Mouse (Mus musculus): ENCODE data around the gene Gm10645. TPM values are rescaled to one million over a fixed set of nuclear protein-coding genes. Genes with fewer than 3 reads are reported as not detected.

Gm10645 gene
- polyA plus RNA-seq, 1 experiment from 2014 or later: 2.3 TPM

DNA sequence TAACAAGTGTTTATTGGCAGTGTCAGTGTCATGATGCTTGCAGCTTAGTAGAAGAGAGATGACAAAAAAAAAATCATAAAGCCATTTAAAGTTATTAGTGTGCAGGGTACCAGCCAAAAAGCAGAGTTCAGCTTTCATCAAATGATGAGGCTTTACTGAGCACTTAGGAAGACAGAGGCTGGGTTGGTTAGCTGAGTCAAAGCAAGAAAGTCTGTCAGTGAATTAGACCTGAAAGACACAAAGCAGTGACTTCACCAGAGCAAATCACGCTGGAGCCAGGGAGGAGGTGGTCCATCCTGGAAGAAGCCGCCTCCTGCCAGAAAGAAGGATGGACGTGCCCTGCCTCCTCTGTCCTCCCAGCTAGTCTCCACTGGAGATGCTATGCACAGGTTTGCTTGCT, 2.0 kb upstream of the Gm10645 start:
- WGBS: 60% methylated on average over 3 of the region's 3 CpGs
- H3K4me1 ChIP-seq: peaks cover 10% of the 10 kb centered on the region; the same call in 1 of the 2 replicates
- H3K9ac ChIP-seq: no peak overlapping the region
- ATAC-seq (ENCODE audit: insufficient number of reproducible peaks, low FRiP score, low TSS enrichment, low read depth): no peak
- H3K36me3 ChIP-seq: no peaks in the 10 kb centered on the region
- no peak overlapping the region for H3K27ac ChIP-seq (replicated peaks)
- H3K4me3 ChIP-seq (replicated peaks): no peak overlapping the region
- no peaks in the 10 kb centered on the region for H3K27me3 ChIP-seq
- no peaks in the 10 kb centered on the region for H3K9me3 ChIP-seq (replicated peaks)
- no peak overlapping the region for H3K4me2 ChIP-seq (replicated peaks)

GRCm38 (mm10) chr8:83165235-83165930, 587 bp downstream of the Gm10645 start, which contains the start of gene Tbc1d9:
Tbc1d9 (plus strand) TSS chr8:83165352.
- WGBS: under 1% methylated on average over 63 of the region's 63 CpGs
- H3K4me2 ChIP-seq (replicated peaks): peak within 1 kb of the TSS; percentile 91
- peak; percentile 89 for ATAC-seq (ENCODE audit: insufficient number of reproducible peaks, low FRiP score, low TSS enrichment, low read depth)
- peak within 1 kb of the TSS; percentile 80 for H3K27ac ChIP-seq (replicated peaks)
- H3K4me3 ChIP-seq (replicated peaks): peak within 1 kb of the TSS; percentile 71
- peak within 1 kb of the TSS; percentile 71 for H3K9ac ChIP-seq
- H3K36me3 ChIP-seq: no peaks in the 10 kb centered on the region
- peaks cover 10% of the 10 kb centered on the region; the same call in 1 of the 2 replicates for H3K4me1 ChIP-seq
- H3K27me3 ChIP-seq: no peaks in the 10 kb centered on the region
- no peaks in the 10 kb centered on the region for H3K9me3 ChIP-seq (replicated peaks)

DNA sequence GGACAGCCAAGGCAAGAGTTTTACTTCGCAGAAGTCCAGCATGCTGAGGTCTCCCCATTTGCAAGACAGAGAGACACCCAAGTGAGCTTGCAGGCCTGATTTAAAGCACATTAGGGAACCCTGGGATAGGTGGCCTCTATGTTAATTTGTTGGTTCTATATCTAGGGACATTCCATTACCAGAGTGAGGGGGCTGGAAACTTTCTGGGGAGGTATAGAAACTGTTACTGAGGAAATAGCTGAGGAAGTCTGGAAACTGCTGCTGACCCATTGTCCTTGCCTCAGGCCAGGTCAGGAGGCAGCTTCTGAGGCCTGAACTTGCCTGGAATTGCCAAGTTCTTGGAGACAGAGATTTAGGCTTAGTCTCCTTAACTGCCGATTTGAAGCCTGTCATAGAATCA, 5.4 kb downstream of the Gm10645 start:
- no peak for ATAC-seq (ENCODE audit: insufficient number of reproducible peaks, low FRiP score, low TSS enrichment, low read depth)

GRCm38 (mm10) chr8:83159615-83160014, 6.4 kb downstream of the Gm10645 start:
- no peak for ATAC-seq (ENCODE audit: insufficient number of reproducible peaks, low FRiP score, low TSS enrichment, low read depth)
- Histone ChIP-seq H3K27ac (replicated peaks) (no peak overlapping the region), H3K4me2 (replicated peaks) (no peak overlapping the region), H3K9me3 (replicated peaks) (no peaks in the 10 kb centered on the region), H3K27me3 (no peaks in the 10 kb centered on the region), H3K4me3 (replicated peaks) (no peak overlapping the region), H3K4me1 (no peaks in the 10 kb centered on the region), H3K9ac (no peak overlapping the region), H3K36me3 (no peaks in the 10 kb centered on the region)
- 66% methylated on average over 1 of the region's 1 CpGs for WGBS

More for the DNA sequence above, 5.4 kb downstream of the Gm10645 start:
- H3K9me3 ChIP-seq (replicated peaks): no peaks in the 10 kb centered on the region
- no peak overlapping the region for H3K4me3 ChIP-seq (replicated peaks)
- no peak overlapping the region for H3K4me2 ChIP-seq (replicated peaks)
- H3K27me3 ChIP-seq: no peaks in the 10 kb centered on the region
- no peaks in the 10 kb centered on the region for H3K36me3 ChIP-seq
- H3K4me1 ChIP-seq: peaks cover 5% of the 10 kb centered on the region; the same call in 1 of the 2 replicates
- 66% methylated on average over 2 of the region's 2 CpGs for WGBS
- no peak overlapping the region for H3K9ac ChIP-seq
- no peak overlapping the region for H3K27ac ChIP-seq (replicated peaks)

DNA sequence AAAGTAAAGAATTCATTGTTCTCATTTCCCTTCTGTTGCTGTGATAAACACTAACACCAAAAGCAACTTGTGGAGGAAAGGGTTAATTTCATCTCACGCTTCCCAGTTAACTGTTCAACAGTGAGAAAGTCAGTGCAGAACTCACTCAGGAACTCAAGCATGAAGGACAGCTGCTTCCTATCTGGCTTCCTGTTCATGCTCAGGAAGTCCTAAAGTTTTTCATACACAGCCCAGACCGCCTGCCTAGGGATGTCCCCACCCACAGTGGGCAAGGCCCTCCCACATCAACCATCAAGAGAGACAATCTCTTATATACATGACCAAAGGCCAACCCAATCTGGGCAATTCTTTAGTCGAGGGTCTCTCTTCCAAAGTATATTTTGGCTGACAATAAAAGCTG, 7.0 kb downstream of the Gm10645 start:
- H3K9ac ChIP-seq: no peak overlapping the region
- no peaks in the 10 kb centered on the region for H3K36me3 ChIP-seq
- H3K9me3 ChIP-seq (replicated peaks): no peaks in the 10 kb centered on the region
- no peak overlapping the region for H3K4me3 ChIP-seq (replicated peaks)
- H3K27me3 ChIP-seq: no peaks in the 10 kb centered on the region
- ATAC-seq (ENCODE audit: insufficient number of reproducible peaks, low FRiP score, low TSS enrichment, low read depth): no peak
- WGBS: 51% methylated on average over 3 of the region's 3 CpGs
- H3K27ac ChIP-seq (replicated peaks): no peak overlapping the region
- H3K4me2 ChIP-seq (replicated peaks): no peak overlapping the region
- no peaks in the 10 kb centered on the region for H3K4me1 ChIP-seq

DNA sequence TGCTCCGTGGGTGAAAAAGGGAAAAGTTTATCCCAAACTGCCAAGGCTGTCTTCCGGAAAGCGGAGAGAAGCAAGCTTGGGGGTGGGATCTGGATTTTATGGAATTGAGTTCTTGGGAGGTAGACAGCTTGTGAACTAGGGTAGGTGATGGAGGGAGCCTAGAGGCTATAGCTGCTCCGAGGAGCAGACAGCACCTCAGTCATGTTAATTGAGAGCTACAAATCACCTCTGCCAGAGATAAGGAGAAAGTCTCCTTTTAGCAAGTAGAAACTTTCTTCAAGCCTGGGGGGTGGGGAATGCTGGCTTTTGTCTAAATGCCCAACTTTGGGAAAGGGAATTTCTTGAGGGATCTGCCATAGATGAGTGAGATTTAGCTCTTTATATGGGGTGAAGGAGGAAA, 10.9 kb downstream of the Gm10645 start:
- no peak overlapping the region for H3K9ac ChIP-seq
- no peaks in the 10 kb centered on the region for H3K4me1 ChIP-seq
- WGBS: 27% methylated on average over 4 of the region's 4 CpGs
- no peak overlapping the region for H3K4me3 ChIP-seq (replicated peaks)
- no peaks in the 10 kb centered on the region for H3K36me3 ChIP-seq
- no peaks in the 10 kb centered on the region for H3K27me3 ChIP-seq
- H3K9me3 ChIP-seq (replicated peaks): no peaks in the 10 kb centered on the region
- no peak overlapping the region for H3K4me2 ChIP-seq (replicated peaks)
- ATAC-seq (ENCODE audit: insufficient number of reproducible peaks, low FRiP score, low TSS enrichment, low read depth): no peak
- no peak overlapping the region for H3K27ac ChIP-seq (replicated peaks)

DNA sequence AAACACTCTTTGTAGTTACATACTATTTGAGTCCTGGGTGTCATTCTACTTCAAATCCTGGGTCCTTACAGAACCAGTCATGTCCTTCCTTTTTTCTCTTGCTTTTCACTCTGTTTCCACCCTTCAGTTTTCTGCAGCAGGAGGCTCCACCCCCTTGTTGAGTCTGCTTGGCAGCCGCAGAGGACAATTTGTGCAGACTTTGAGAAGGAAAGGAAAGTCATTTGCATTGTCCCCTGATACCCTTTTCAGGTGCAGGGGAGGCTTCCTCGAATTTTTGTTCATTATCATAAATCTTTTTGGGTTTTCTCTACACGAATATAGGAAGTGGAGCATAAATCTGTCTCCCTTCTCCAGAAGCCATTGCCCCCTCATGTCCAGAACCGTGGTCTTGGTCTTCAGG, 13.5 kb downstream of the Gm10645 start:
- H3K36me3 ChIP-seq: no peaks in the 10 kb centered on the region
- no peaks in the 10 kb centered on the region for H3K9me3 ChIP-seq (replicated peaks)
- ATAC-seq (ENCODE audit: insufficient number of reproducible peaks, low FRiP score, low TSS enrichment, low read depth): no peak
- H3K4me1 ChIP-seq: no peaks in the 10 kb centered on the region
- no peak overlapping the region for H3K9ac ChIP-seq
- no peak overlapping the region for H3K4me2 ChIP-seq (replicated peaks)
- no peaks in the 10 kb centered on the region for H3K27me3 ChIP-seq
- no peak overlapping the region for H3K27ac ChIP-seq (replicated peaks)
- H3K4me3 ChIP-seq (replicated peaks): no peak overlapping the region
- WGBS: 74% methylated on average over 4 of the region's 4 CpGs

- Histone ChIP-seq H3K27me3 (no peaks in the 10 kb centered on the region), H3K4me1 (no peaks in the 10 kb centered on the region), H3K9me3 (replicated peaks) (no peaks in the 10 kb centered on the region), H3K4me2 (replicated peaks) (no peak overlapping the region), H3K9ac (no peak overlapping the region), H3K4me3 (replicated peaks) (no peak overlapping the region), H3K27ac (replicated peaks) (no peak overlapping the region), H3K36me3 (no peaks in the 10 kb centered on the region)
- ATAC-seq (ENCODE audit: insufficient number of reproducible peaks, low FRiP score, low TSS enrichment, low read depth): no peak
- WGBS: 40% methylated on average over 1 of the region's 2 CpGs
Observed at GRCm38 (mm10) chr8:83152055-83152454, 13.9 kb downstream of the Gm10645 start.

DNA sequence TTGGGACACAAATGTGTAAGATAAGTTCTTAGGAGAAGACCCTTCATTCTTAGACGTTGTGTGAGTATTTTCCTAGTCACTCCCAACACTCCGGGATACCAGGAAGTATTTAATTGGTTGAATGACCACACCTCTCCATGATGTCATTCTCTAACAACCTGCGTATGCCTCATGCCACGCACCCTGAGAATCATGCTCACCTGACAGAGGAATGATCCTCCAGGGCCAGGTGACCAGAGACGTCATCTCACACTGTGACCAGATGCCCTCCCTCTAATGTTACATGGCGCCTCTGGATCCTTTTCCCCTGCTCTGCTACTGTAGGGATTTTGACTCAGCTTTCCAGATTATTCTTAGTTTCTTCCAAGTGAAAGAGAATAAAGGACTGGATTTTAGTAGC, 16.8 kb downstream of the Gm10645 start:
- no peak overlapping the region for H3K4me2 ChIP-seq (replicated peaks)
- no peak overlapping the region for H3K4me3 ChIP-seq (replicated peaks)
- H3K27ac ChIP-seq (replicated peaks): no peak overlapping the region
- no peak overlapping the region for H3K9ac ChIP-seq
- no peaks in the 10 kb centered on the region for H3K27me3 ChIP-seq
- H3K4me1 ChIP-seq: no peaks in the 10 kb centered on the region
- H3K36me3 ChIP-seq: no peaks in the 10 kb centered on the region
- ATAC-seq (ENCODE audit: insufficient number of reproducible peaks, low FRiP score, low TSS enrichment, low read depth): no peak
- 83% methylated on average over 6 of the region's 6 CpGs for WGBS
- H3K9me3 ChIP-seq (replicated peaks): no peaks in the 10 kb centered on the region

- no peak overlapping the region for H3K4me3 ChIP-seq (replicated peaks)
- H3K4me2 ChIP-seq (replicated peaks): no peak overlapping the region
- no peak for ATAC-seq (ENCODE audit: insufficient number of reproducible peaks, low FRiP score, low TSS enrichment, low read depth)
- H3K27ac ChIP-seq (replicated peaks): no peak overlapping the region
- no peaks in the 10 kb centered on the region for H3K36me3 ChIP-seq
- H3K4me1 ChIP-seq: no peaks in the 10 kb centered on the region
- no peak overlapping the region for H3K9ac ChIP-seq
- 75% methylated on average over 3 of the region's 3 CpGs for WGBS
- H3K9me3 ChIP-seq (replicated peaks): no peaks in the 10 kb centered on the region
- H3K27me3 ChIP-seq: no peaks in the 10 kb centered on the region
Observed at GRCm38 (mm10) chr8:83145421-83145820, 20.5 kb downstream of the Gm10645 start.

GRCm38 (mm10) chr8:83144601-83145000, 21.4 kb downstream of the Gm10645 start:
- no peaks in the 10 kb centered on the region for H3K27me3 ChIP-seq
- H3K4me1 ChIP-seq: no peaks in the 10 kb centered on the region
- no peak for ATAC-seq (ENCODE audit: insufficient number of reproducible peaks, low FRiP score, low TSS enrichment, low read depth)
- no peaks in the 10 kb centered on the region for H3K9me3 ChIP-seq (replicated peaks)
- 88% methylated on average over 4 of the region's 4 CpGs for WGBS
- H3K9ac ChIP-seq: no peak overlapping the region
- no peak overlapping the region for H3K4me2 ChIP-seq (replicated peaks)
- H3K27ac ChIP-seq (replicated peaks): no peak overlapping the region
- no peaks in the 10 kb centered on the region for H3K36me3 ChIP-seq
- no peak overlapping the region for H3K4me3 ChIP-seq (replicated peaks)

- H3K4me3 ChIP-seq (replicated peaks): no peak overlapping the region
- no peaks in the 10 kb centered on the region for H3K9me3 ChIP-seq (replicated peaks)
- H3K27me3 ChIP-seq: no peaks in the 10 kb centered on the region
- ATAC-seq (ENCODE audit: insufficient number of reproducible peaks, low FRiP score, low TSS enrichment, low read depth): no peak
- H3K4me2 ChIP-seq (replicated peaks): no peak overlapping the region
- H3K27ac ChIP-seq (replicated peaks): no peak overlapping the region
- no peaks in the 10 kb centered on the region for H3K36me3 ChIP-seq
- 66% methylated on average over 5 of the region's 5 CpGs for WGBS
- H3K4me1 ChIP-seq: no peaks in the 10 kb centered on the region
- H3K9ac ChIP-seq: no peak overlapping the region
Observed at GRCm38 (mm10) chr8:83141358-83141757, 24.6 kb downstream of the Gm10645 start.

All from embryonic facial prominence, embryonic 15.5 days (tissue).